Mouse (Mus musculus): ENCODE data around the gene Sgms1. TPM values are rescaled to one million over a fixed set of nuclear protein-coding genes. Genes with fewer than 3 reads are reported as not detected.

Gene Sgms1
- total RNA-seq, 2 experiments from 2014 or later, result 36.3 to 44.3 TPM

GRCm38 (mm10) chr19:32252987-32253386, 136.5 kb downstream of the Sgms1 start:
- no peak for DNase-seq (ENCODE audit: low spot score in 2 of 2)

GRCm38 (mm10) chr19:32252451-32252850, 137.1 kb downstream of the Sgms1 start:
- DNase-seq (ENCODE audit: low spot score in 2 of 2), result no peak

- no peak for DNase-seq (ENCODE audit: low spot score in 2 of 2)
Measured at GRCm38 (mm10) chr19:32249181-32250130, 140.1 kb downstream of the Sgms1 start.

GRCm38 (mm10) chr19:32244881-32245280, 144.6 kb downstream of the Sgms1 start:
- DNase-seq (ENCODE audit: low spot score in 2 of 2), result no peak

GRCm38 (mm10) chr19:32243246-32243645, 146.3 kb downstream of the Sgms1 start:
- DNase-seq (ENCODE audit: low spot score in 2 of 2), result no peak

- no peak for DNase-seq (ENCODE audit: low spot score in 2 of 2)
Measured at GRCm38 (mm10) chr19:32242153-32242552, 147.4 kb downstream of the Sgms1 start.

- DNase-seq (ENCODE audit: low spot score in 2 of 2), result no peak
Measured at GRCm38 (mm10) chr19:32240417-32240990, 149.0 kb downstream of the Sgms1 start.

GRCm38 (mm10) chr19:32239925-32240324, 149.6 kb downstream of the Sgms1 start:
- DNase-seq (ENCODE audit: low spot score in 2 of 2), result no peak

- no peak for DNase-seq (ENCODE audit: low spot score in 2 of 2)
Measured at GRCm38 (mm10) chr19:32239459-32239792, 150.1 kb downstream of the Sgms1 start.

GRCm38 (mm10) chr19:32238722-32239458, 150.6 kb downstream of the Sgms1 start:
- no peak for DNase-seq (ENCODE audit: low spot score in 2 of 2)

GRCm38 (mm10) chr19:32237685-32238084, 151.8 kb downstream of the Sgms1 start:
- no peak for DNase-seq (ENCODE audit: low spot score in 2 of 2)

GRCm38 (mm10) chr19:32237173-32237583, 152.3 kb downstream of the Sgms1 start:
- DNase-seq (ENCODE audit: low spot score in 2 of 2), result no peak

- DNase-seq (ENCODE audit: low spot score in 2 of 2), result no peak
Measured at GRCm38 (mm10) chr19:32234717-32235434, 154.6 kb downstream of the Sgms1 start.

- DNase-seq (ENCODE audit: low spot score in 2 of 2), result peak; percentile 27 to 53
Measured at GRCm38 (mm10) chr19:32231292-32231691, 158.2 kb downstream of the Sgms1 start.

GRCm38 (mm10) chr19:32230798-32231197, 158.7 kb downstream of the Sgms1 start:
- no peak for DNase-seq (ENCODE audit: low spot score in 2 of 2)

GRCm38 (mm10) chr19:32230301-32230700, 159.2 kb downstream of the Sgms1 start:
- DNase-seq (ENCODE audit: low spot score in 2 of 2), result no peak

- DNase-seq (ENCODE audit: low spot score in 2 of 2), result no peak
Measured at GRCm38 (mm10) chr19:32229776-32230175, 159.7 kb downstream of the Sgms1 start.

GRCm38 (mm10) chr19:32227175-32227574, 162.3 kb downstream of the Sgms1 start:
- no peak for DNase-seq (ENCODE audit: low spot score in 2 of 2)

GRCm38 (mm10) chr19:32225097-32225490, 164.4 kb downstream of the Sgms1 start:
- DNase-seq (ENCODE audit: low spot score in 2 of 2), result no peak

- DNase-seq (ENCODE audit: low spot score in 2 of 2), result no peak
Measured at GRCm38 (mm10) chr19:32224318-32225096, 165.0 kb downstream of the Sgms1 start.

Data from layer of hippocampus, postnatal 10 days (tissue).